Mouse (Mus musculus): Measurements from ENCODE around the gene Cox6a2. TPM values are rescaled to one million over a fixed set of nuclear protein-coding genes. Genes with fewer than 3 reads are reported as not detected.
"Not testable (repeated sequence)": the region's sequence is repeated elsewhere in the genome, so short reads cannot be mapped to it uniquely, and the experiment has no call there.

The Cox6a2 gene
- polyA plus RNA-seq, 1 experiment: 2.5 TPM

GRCm38 (mm10) chr7:128234796-128235195 is 28.6 kb upstream of the Cox6a2 start:
- no peak for DNase-seq (ENCODE audit: low read depth)

DNA sequence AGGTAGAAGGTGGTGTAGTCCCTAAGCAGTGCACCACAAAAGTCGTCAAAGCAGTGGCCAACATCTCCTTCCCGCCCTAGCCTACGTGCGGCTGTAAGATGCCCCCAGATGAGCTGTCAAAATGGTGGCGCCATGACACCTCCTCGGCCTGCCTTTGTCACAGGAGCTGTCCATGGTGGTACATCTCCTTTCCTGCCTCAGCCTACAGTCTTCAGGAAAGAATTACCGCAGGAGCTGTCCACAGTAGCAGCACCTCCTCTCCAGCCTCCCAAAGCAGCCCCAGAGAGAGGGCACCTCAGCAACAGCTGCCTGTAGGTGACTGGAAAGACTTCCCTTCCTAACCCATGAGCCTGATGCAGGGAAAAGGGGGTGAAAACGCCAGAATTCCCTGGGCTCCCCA is 25.6 kb upstream of the Cox6a2 start:
- DNase-seq (ENCODE audit: low read depth): no peak

DNA sequence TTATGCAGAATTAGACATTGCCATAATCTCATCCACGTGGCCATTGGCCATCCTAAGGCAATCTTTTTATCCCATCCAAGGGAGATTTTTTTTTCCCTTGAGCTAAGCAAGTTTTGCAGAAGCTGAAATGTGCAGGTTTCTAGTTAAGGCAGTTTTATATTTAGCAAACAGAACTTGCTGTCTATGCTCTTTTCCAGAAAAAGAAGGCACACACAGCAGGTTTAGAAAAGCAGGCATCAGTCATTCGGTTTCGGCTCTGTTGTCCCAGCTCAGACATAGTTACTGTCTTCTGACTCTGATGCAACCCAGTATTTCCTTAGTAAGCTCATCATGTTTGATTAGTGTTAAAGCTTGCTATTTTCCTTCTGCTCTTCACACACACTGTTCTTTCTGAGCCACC is 14.7 kb upstream of the Cox6a2 start:
- DNase-seq (ENCODE audit: low read depth): no peak

- no peak for DNase-seq (ENCODE audit: low read depth)
Observed at GRCm38 (mm10) chr7:128219952-128220351, 13.8 kb upstream of the Cox6a2 start.

DNA sequence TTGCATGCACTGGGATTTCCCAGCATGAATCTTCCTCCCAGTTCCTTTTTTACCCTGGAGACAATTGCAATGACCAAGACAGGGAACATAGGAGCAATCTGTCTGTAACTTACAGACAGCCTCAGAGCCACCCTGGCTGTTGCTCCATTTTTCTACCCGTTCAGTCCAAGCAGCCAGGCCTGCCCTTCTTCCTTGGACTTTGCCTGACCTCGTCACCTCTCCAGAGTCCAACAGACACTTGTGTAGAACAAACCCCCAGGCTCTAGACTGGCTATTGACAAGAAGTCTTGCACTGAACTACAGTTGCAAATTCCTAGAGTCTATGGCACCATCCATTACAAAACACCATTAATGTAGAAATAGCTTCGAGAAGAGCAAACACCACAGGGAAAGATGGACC is 3.6 kb upstream of the Cox6a2 start:
- DNase-seq (ENCODE audit: low read depth): peak; percentile 44

GRCm38 (mm10) chr7:128208187-128208586 is 2.0 kb upstream of the Cox6a2 start:
- DNase-seq (ENCODE audit: low read depth): no peak

- no peak for DNase-seq (ENCODE audit: low read depth)
Observed at GRCm38 (mm10) chr7:128205695-128206094, 492 bp downstream of the Cox6a2 start.

GRCm38 (mm10) chr7:128204179-128204578 is 2.0 kb downstream of the Cox6a2 start:
- no peak for DNase-seq (ENCODE audit: low read depth)

GRCm38 (mm10) chr7:128203071-128203470 is 3.1 kb downstream of the Cox6a2 start:
- DNase-seq (ENCODE audit: low read depth): no peak

GRCm38 (mm10) chr7:128201607-128202006 is 4.6 kb downstream of the Cox6a2 start:
- no peak for DNase-seq (ENCODE audit: low read depth)

GRCm38 (mm10) chr7:128181691-128182090 is 24.5 kb downstream of the Cox6a2 start:
- no peak for DNase-seq (ENCODE audit: low read depth)

DNA sequence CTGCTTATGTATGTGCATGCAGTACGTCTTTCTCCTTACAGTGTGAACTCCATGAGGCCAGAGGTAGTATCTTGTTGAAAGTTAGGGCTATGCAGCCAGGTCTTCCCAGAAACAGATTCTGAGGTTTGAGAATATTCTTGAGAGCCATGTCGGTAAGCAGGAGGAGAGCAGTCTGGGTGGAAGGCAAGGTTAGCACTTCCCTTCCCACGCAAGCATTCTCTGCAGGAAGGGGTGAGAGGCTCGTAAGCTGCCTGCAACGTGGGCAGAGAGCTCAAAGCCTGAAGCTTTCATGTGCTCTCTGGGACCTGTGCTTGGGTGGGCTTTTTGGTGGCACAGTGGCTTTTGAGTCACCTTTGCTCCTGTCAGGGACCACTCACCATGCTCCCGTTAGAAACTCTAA is 25.6 kb downstream of the Cox6a2 start:
- no peak for DNase-seq (ENCODE audit: low read depth)

- DNase-seq (ENCODE audit: low read depth): no peak
Observed at GRCm38 (mm10) chr7:128180126-128180525, 26.1 kb downstream of the Cox6a2 start.

DNA sequence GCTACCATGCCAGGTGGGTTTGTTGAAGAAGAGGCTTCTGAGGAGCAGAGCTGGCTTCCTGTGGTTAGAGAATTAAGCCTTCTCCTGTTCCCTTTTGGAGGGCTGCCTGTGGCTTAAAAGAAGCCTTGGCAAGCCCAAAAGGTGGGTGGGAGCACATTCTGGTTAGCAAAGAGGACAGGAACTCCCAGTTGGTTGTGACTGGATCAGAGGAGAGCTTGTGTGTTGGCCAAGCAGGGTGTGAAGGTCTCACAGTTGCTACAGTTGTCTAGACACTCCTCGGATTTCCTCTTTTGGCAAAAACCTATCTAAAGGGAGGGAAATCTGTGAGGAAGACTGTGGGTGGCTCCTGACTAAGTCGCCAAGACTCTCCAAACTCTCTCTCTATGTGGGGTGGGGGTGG is 27.8 kb downstream of the Cox6a2 start:
- DNase-seq (ENCODE audit: low read depth): no peak

DNA sequence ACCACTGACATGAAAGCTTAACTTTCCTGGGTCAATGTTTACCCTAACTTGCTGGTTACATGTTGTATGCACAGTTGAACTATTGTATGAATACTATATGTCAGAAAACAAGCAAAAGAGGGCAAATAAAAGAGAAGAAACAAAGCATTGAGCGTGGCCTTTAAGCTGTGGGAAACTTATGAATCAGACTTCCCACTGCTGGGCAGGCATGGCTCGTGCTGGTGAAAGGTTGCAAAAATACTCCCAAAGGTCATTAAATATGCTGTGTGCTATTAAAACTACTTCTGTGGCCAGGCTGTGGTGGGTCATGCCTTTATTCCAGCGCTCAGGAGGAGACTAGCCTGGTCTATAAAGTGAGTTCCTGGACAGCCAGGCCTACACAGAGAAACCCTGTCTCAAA is 36.2 kb downstream of the Cox6a2 start:
- DNase-seq (ENCODE audit: low read depth): no peak

GRCm38 (mm10) chr7:128166391-128166790 is 39.8 kb downstream of the Cox6a2 start:
- no peak for DNase-seq (ENCODE audit: low read depth)

DNA sequence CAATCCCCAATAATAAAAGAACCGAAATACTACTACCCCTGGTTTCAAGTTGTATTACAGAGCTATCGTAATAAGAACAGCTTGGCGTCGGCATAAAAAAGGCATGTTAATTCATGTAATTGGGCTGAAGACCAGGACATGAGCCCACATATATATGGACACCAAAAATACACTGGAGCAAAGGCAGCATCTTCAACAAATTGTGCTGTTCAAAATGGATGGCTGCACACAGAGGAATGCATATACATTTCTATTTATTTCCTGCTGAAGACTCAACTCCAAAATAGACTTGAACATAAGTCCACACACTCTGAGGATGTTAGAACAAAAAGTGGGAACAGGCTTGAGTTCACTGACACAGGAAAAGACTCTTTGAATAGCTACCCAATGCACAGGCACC is 42.2 kb downstream of the Cox6a2 start:
- no peak for DNase-seq (ENCODE audit: low read depth)

GRCm38 (mm10) chr7:128158688-128159354 is 47.4 kb downstream of the Cox6a2 start:
- not testable (repeated sequence) for DNase-seq (ENCODE audit: low read depth)

Other genes with a start within 250 kb of the Cox6a2 start
- 285 and 355 TPM in 2 replicates for gene Fus, start 238.9 kb downstream of the Cox6a2 start, polyA plus RNA-seq (2012; rRNA removed)
- gene Pycard, start 212.5 kb downstream of the Cox6a2 start, polyA plus RNA-seq (2012; rRNA removed): 45.2 and 50.8 TPM in 2 replicates
- gene Trim72, start 202.4 kb downstream of the Cox6a2 start, polyA plus RNA-seq (2012; rRNA removed): 1.2 and 1.6 TPM in 2 replicates
- gene Itgam, start 143.7 kb downstream of the Cox6a2 start, polyA plus RNA-seq (2012; rRNA removed): 13.7 and 17.3 TPM in 2 replicates
- gene Gm49368, start 143.7 kb downstream of the Cox6a2 start, polyA plus RNA-seq (2012; rRNA removed): not detected in 2 replicates
- 3.6 and 3.8 TPM in 2 replicates for gene Itgax, start 76.8 kb downstream of the Cox6a2 start, polyA plus RNA-seq (2012; rRNA removed)
- gene Itgad, start 52.0 kb downstream of the Cox6a2 start, polyA plus RNA-seq (2012; rRNA removed): 0.22 and 0.41 TPM in 2 replicates
- gene Armc5, start 31.0 kb upstream of the Cox6a2 start, polyA plus RNA-seq (2012; rRNA removed): 20.1 and 21.1 TPM in 2 replicates
- gene 9130023H24Rik, start 31.6 kb upstream of the Cox6a2 start, polyA plus RNA-seq (2012; rRNA removed): 4.2 and 4.5 TPM in 2 replicates
- gene Tgfb1i1, start 40.4 kb upstream of the Cox6a2 start, polyA plus RNA-seq (2012; rRNA removed): 45.5 and 48.1 TPM in 2 replicates
- 0.08 TPM in 2 replicates for gene Slc5a2, start 59.3 kb upstream of the Cox6a2 start, polyA plus RNA-seq (2012; rRNA removed)
- gene BC017158, start 91.8 kb upstream of the Cox6a2 start, polyA plus RNA-seq (2012; rRNA removed): 40.1 and 48.1 TPM in 2 replicates
- gene Rgs10, start 212.4 kb upstream of the Cox6a2 start, polyA plus RNA-seq (2012; rRNA removed): 5.0 and 6.7 TPM in 2 replicates